Mouse (Mus musculus) embryo, embryonic 10.5 days (tissue): ENCODE measurements around the gene Olfr161.
"Not testable (repeated sequence)": the region's sequence is repeated elsewhere in the genome, so short reads cannot be mapped to it uniquely, and the experiment has no call there.

Source experiments
- DNase-seq: peaks from one replicate; pipeline ENCODE4 v3.0.0-alpha.2; 2015; ENCODE audit warnings: low spot score

The Olfr161 gene

DNA sequence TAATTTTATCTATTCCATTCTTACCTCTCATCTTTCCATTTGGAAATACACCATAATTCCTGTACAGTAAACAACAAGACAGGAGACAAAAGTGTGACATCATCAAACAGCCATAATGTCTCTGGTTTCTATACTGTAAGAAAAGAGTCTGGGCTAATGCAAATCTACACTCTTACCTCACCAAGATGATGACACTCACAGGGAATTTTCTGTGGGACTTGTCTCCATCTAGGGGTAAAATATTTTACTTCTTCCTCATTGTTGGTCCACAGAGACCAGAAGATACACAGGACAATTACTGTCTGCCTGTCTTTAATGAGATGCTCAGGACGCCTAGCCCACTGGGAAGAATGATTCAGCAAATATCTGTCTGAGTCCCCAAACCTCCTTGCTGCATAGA is at the start of gene Olfr161:
Gene Olfr161 (plus strand): TSS at position 352 of the 400 bp plus-strand sequence.
- DNase-seq = no peak

- no peak for DNase-seq
Observed at GRCm38 (mm10) chr16:3563553-3563952, 27.3 kb upstream of the Olfr161 start.

DNA sequence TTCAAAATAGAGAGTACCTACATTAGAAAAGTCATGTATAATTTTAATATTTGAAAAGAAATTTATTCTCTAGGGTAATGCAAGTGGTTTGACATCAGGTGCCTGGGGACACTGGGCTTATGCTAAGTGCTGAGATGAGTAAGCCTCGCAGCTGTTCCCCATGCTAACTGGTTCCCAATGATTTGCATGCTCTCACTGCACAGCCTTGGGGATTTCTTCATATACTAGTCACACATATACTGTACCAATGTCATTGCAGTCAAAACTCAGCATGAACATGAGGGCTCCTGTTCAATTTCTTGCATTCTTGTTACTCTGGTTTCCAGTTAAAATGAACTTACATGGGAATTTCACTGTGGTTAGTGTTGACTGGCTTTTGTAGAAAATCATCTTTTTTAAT is 13.2 kb upstream of the Olfr161 start:
- DNase-seq = not testable (repeated sequence)

DNA sequence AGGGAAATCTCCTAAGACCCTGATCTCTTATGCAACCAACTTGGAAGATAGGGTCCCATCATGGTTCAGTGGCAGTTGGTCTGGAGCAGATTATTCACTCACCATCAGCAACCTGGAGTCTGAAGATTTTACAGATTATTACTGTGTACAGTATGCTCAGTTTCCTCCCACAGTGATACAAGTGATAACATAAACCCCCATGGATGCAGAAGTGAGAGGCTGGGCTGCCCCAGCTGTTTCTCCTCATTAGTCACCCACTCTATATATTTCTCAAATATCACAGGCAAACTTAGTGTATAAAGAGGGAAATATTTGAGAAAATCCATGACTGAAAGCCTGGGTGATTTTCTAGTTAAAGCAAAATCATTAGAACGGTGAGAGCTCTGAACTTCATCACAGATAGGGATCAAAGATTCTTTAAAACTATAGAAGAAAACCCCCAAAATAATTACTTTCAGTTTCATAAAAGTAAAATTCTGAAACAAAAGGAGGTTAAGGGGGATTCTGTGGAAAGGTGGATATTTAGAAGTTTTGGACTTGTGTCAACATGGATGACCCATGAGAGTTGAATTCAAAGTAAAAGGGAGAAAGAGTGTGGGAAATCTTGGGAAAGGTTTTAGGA is 12.5 kb upstream of the Olfr161 start:
- not testable (repeated sequence) for DNase-seq

GRCm38 (mm10) chr16:3631376-3631775 is 40.5 kb downstream of the Olfr161 start:
- not testable (repeated sequence) for DNase-seq

GRCm38 (mm10) chr16:3632572-3633361 is 41.9 kb downstream of the Olfr161 start:
- peak; percentile 65 for DNase-seq
